ENCODE assay signal across 15 mouse cellular contexts in genomic region chr7:24394475-24395161, GRCm38 (mm10). TPM values are rescaled to one million over a fixed set of nuclear protein-coding genes. Genes with fewer than 3 reads are reported as not detected.
DNase-seq lines count a peak whose midpoint lies in the region; ATAC-seq and TF ChIP-seq lines count a peak whose summit lies in the region.
"Had no signal": no experiment of that assay in that cellular context is flagged by ENCODE, and none has a peak within 500 bp of the region (broad histone marks: within the 10 kb centered on the region; RNA-seq: fewer than 3 reads in every experiment).

No protein-coding gene starts in this region.

- H3K9me3 ChIP-seq in G1E (replicated peaks): no peaks in the 10 kb centered on the region
- no peaks in the 10 kb centered on the region for H3K9me3 ChIP-seq in embryonic facial prominence, embryonic 15.5 days (replicated peaks)
- H3K9me3 ChIP-seq in limb, embryonic 14.5 days (ENCODE audit: control insufficient read depth, low read length): no peaks in the 10 kb centered on the region
- H3K9me3 ChIP-seq in forebrain, postnatal 0 days (ENCODE audit: low read length): no peaks in the 10 kb centered on the region
- H3K9me3 ChIP-seq: hindbrain, embryonic 13.5 days; lung, embryonic 15.5 days had no signal

- H3K4me2 ChIP-seq in embryonic facial prominence, embryonic 15.5 days (replicated peaks): no peak overlapping the region
- no peak overlapping the region for H3K4me2 ChIP-seq in limb, embryonic 14.5 days (replicated peaks; ENCODE audit: low read depth, low read length, severe bottlenecking)
- no peak overlapping the region for H3K4me2 ChIP-seq in forebrain, postnatal 0 days (ENCODE audit: low read depth)
- H3K4me2 ChIP-seq: hindbrain, embryonic 13.5 days; lung, embryonic 15.5 days had no signal

- peak; percentile 60 for DNase-seq in G1E (ENCODE audit: low spot score)
- DNase-seq in limb, embryonic 14.5 days (ENCODE audit: low spot score): peak; percentile 56
- DNase-seq in naive thymus-derived CD4-positive, alpha-beta T cell, adult 2 months (ENCODE audit: low read depth): peak; percentile 65
- no peak for DNase-seq in right cerebral cortex, postnatal 14 days
- no peak for DNase-seq in right cerebral cortex, adult 18-20 months
- DNase-seq in embryo, embryonic 10 days (ENCODE audit: low spot score): no peak
- no peak for DNase-seq in forebrain, postnatal 0 days
- DNase-seq: adrenal gland, postnatal 36 days had no signal

- H3K4me1 ChIP-seq in G1E (ENCODE audit: insufficient read depth, low read depth, low read length): peaks cover 82% of the 10 kb centered on the region
- H3K4me1 ChIP-seq in embryonic facial prominence, embryonic 15.5 days: peaks cover 27% of the 10 kb centered on the region
- H3K4me1 ChIP-seq in limb, embryonic 14.5 days (ENCODE audit: control insufficient read depth, insufficient read depth, low read length): peaks cover 22% of the 10 kb centered on the region
- H3K4me1 ChIP-seq in forebrain, postnatal 0 days (ENCODE audit: insufficient read depth): no peaks in the 10 kb centered on the region

- no peak for TF ChIP-seq POLR2A in limb, embryonic 14.5 days (IDR thresholded peaks at IDR 0.05; ENCODE audit: borderline replicate concordance, extremely low read depth, insufficient read depth, insufficient read length)

- peak overlapping the region; percentile 19; the same call in 1 of the 2 replicates for H3K27ac ChIP-seq in embryonic facial prominence, embryonic 15.5 days (replicated peaks)
- peak overlapping the region; percentile 19; the same call in 1 of the 2 replicates for H3K27ac ChIP-seq in limb, embryonic 14.5 days (replicated peaks; ENCODE audit: low read depth, low read length)
- H3K27ac ChIP-seq in forebrain, postnatal 0 days (ENCODE audit: low read depth, low read length): no peak overlapping the region
- H3K27ac ChIP-seq: hindbrain, embryonic 13.5 days; lung, embryonic 15.5 days had no signal

- H3K9ac ChIP-seq in embryonic facial prominence, embryonic 15.5 days: no peak overlapping the region
- no peak overlapping the region; the same call in 1 of the 2 replicates for H3K9ac ChIP-seq in limb, embryonic 14.5 days (ENCODE audit: low read depth, low read length, severe bottlenecking)
- H3K9ac ChIP-seq in forebrain, postnatal 0 days: no peak overlapping the region
- H3K9ac ChIP-seq: hindbrain, embryonic 13.5 days; lung, embryonic 15.5 days had no signal

- peak; percentile 70 for ATAC-seq in G1E (ENCODE audit: extremely low read depth, insufficient number of reproducible peaks, low FRiP score, poor library complexity, severe bottlenecking)
- no peak for ATAC-seq in embryonic facial prominence, embryonic 15.5 days (ENCODE audit: insufficient number of reproducible peaks, low FRiP score, low TSS enrichment, low read depth)
- no peak for ATAC-seq in limb, embryonic 14.5 days (ENCODE audit: low FRiP score, low read depth)
- ATAC-seq in forebrain, postnatal 0 days: no peak

- no peaks in the 10 kb centered on the region for H3K27me3 ChIP-seq in G1E (ENCODE audit: insufficient read depth, low read length)
- H3K27me3 ChIP-seq in embryonic facial prominence, embryonic 15.5 days: no peaks in the 10 kb centered on the region
- H3K27me3 ChIP-seq in limb, embryonic 14.5 days (ENCODE audit: control insufficient read depth, insufficient read depth, low read length): no peaks in the 10 kb centered on the region
- H3K27me3 ChIP-seq in forebrain, postnatal 0 days (ENCODE audit: insufficient read depth, low read length): no peaks in the 10 kb centered on the region
- H3K27me3 ChIP-seq: hindbrain, embryonic 13.5 days; lung, embryonic 15.5 days had no signal

- peaks cover 23% of the 10 kb centered on the region for H3K36me3 ChIP-seq in G1E (replicated peaks)
- H3K36me3 ChIP-seq in embryonic facial prominence, embryonic 15.5 days: no peaks in the 10 kb centered on the region
- H3K36me3 ChIP-seq in limb, embryonic 14.5 days (ENCODE audit: control insufficient read depth, insufficient read depth, low read length): no peaks in the 10 kb centered on the region
- no peaks in the 10 kb centered on the region for H3K36me3 ChIP-seq in forebrain, postnatal 0 days (ENCODE audit: insufficient read depth)
- H3K36me3 ChIP-seq: hindbrain, embryonic 13.5 days; lung, embryonic 15.5 days had no signal

- 45% methylated on average over 15 of the region's 15 CpGs for WGBS in embryonic facial prominence, embryonic 15.5 days
- WGBS in limb, embryonic 14.5 days: 22% methylated on average over 15 of the region's 15 CpGs
- WGBS in forebrain, postnatal 0 days: 88% methylated on average over 15 of the region's 15 CpGs

- H3K4me3 ChIP-seq in G1E (ENCODE audit: low read depth, low read length): peak overlapping the region; percentile 58; the same call in 1 of the 2 replicates
- H3K4me3 ChIP-seq in embryonic facial prominence, embryonic 15.5 days (replicated peaks): no peak overlapping the region
- no peak overlapping the region for H3K4me3 ChIP-seq in limb, embryonic 14.5 days (replicated peaks; ENCODE audit: low read length)
- no peak overlapping the region for H3K4me3 ChIP-seq in forebrain, postnatal 0 days (ENCODE audit: low read depth, low read length)
- H3K4me3 ChIP-seq: hindbrain, embryonic 13.5 days; lung, embryonic 15.5 days had no signal

- no peak for TF ChIP-seq CTCF in G1E (IDR thresholded peaks at IDR 0.05; ENCODE audit: low read depth, low read length)
- no peak for TF ChIP-seq CTCF in forebrain, postnatal 0 days (IDR thresholded peaks at IDR 0.05; ENCODE audit: low read depth)

RNA-seq across cellular contexts. Expression of gene Smg9, which starts 4.8 kb away (rescaled TPM):
- total RNA-seq in G1E (2014; fragmentation: Nextera tagmentation) (21.7 and 77.3 TPM in 2 replicates), G1E (2017) (16.1 and 19.1 TPM in 2 replicates)
- polyA plus RNA-seq in G1E (2012): 61.5 and 67.4 TPM in 2 replicates
- 24.8 and 27.6 TPM in 2 replicates for polyA plus RNA-seq in embryonic facial prominence, embryonic 15.5 days (2015; fragmentation: Nextera tagmentation; extraction: Ambion mirVana)
- 44.3 and 53.4 TPM in 2 replicates for polyA plus RNA-seq in limb, embryonic 14.5 days (2012; rRNA removed)
- 21.0 and 23.2 TPM in 2 replicates for polyA plus RNA-seq in limb, embryonic 14.5 days (2014; fragmentation: Nextera tagmentation; extraction: Ambion mirVana)
- 23.9 and 31.8 TPM in 2 replicates for total RNA-seq in forebrain, postnatal 0 days (2014; rRNA removed)
- 25.2 and 28.5 TPM in 2 replicates for polyA plus RNA-seq in forebrain, postnatal 0 days (2015; fragmentation: Nextera tagmentation; extraction: Ambion mirVana)

RNA-seq across cellular contexts. Expression of gene Kcnn4, which starts 24.6 kb away (rescaled TPM):
- total RNA-seq in G1E (2014; fragmentation: Nextera tagmentation) (14.0 and 40.3 TPM in 2 replicates), G1E (2017) (20.4 and 22.9 TPM in 2 replicates)
- polyA plus RNA-seq in G1E (2012): 66.2 and 70.4 TPM in 2 replicates
- polyA plus RNA-seq in embryonic facial prominence, embryonic 15.5 days (2015; fragmentation: Nextera tagmentation; extraction: Ambion mirVana): 3.1 and 4.0 TPM in 2 replicates
- polyA plus RNA-seq in limb, embryonic 14.5 days (2012; rRNA removed): 2.4 and 3.3 TPM in 2 replicates
- 1.8 and 2.4 TPM in 2 replicates for polyA plus RNA-seq in limb, embryonic 14.5 days (2014; fragmentation: Nextera tagmentation; extraction: Ambion mirVana)
- 1.2 and 1.5 TPM in 2 replicates for total RNA-seq in forebrain, postnatal 0 days (2014; rRNA removed)
- polyA plus RNA-seq in forebrain, postnatal 0 days (2015; fragmentation: Nextera tagmentation; extraction: Ambion mirVana): 0.88 and 1.1 TPM in 2 replicates

RNA-seq across cellular contexts. Expression of gene Lypd5, which starts 45.6 kb away (rescaled TPM):
- total RNA-seq in G1E (2014; fragmentation: Nextera tagmentation) (not detected in 2 replicates), G1E (2017) (not detected in 2 replicates)
- polyA plus RNA-seq in G1E (2012): not detected in 2 replicates
- 30.8 and 40.2 TPM in 2 replicates for polyA plus RNA-seq in embryonic facial prominence, embryonic 15.5 days (2015; fragmentation: Nextera tagmentation; extraction: Ambion mirVana)
- 0.09 and 0.50 TPM in 2 replicates for polyA plus RNA-seq in limb, embryonic 14.5 days (2012; rRNA removed)
- polyA plus RNA-seq in limb, embryonic 14.5 days (2014; fragmentation: Nextera tagmentation; extraction: Ambion mirVana): 0.62 and 3.1 TPM in 2 replicates
- not detected in 2 replicates for total RNA-seq in forebrain, postnatal 0 days (2014; rRNA removed)
- polyA plus RNA-seq in forebrain, postnatal 0 days (2015; fragmentation: Nextera tagmentation; extraction: Ambion mirVana): not detected in 2 replicates
- total RNA-seq: adrenal gland, postnatal 36 days; heart, adult 8-10 months; layer of hippocampus, adult 18-20 months had no signal
- polyA plus RNA-seq: hindbrain, embryonic 13.5 days; lung, embryonic 15.5 days; neural tube, embryonic 11.5 days; urinary bladder, adult 2 months had no signal

RNA-seq across cellular contexts. Expression of gene Irgc1, which starts 57.5 kb away (rescaled TPM):
- total RNA-seq in G1E (2014; fragmentation: Nextera tagmentation): 2.0 TPM in 1 of 2 replicates, not detected in the other
- 0.33 TPM in 1 of 2 replicates, not detected in the other for total RNA-seq in G1E (2017)
- 0.06 and 0.09 TPM in 2 replicates for polyA plus RNA-seq in G1E (2012)
- 0.21 TPM in 1 of 2 replicates, not detected in the other for polyA plus RNA-seq in embryonic facial prominence, embryonic 15.5 days (2015; fragmentation: Nextera tagmentation; extraction: Ambion mirVana)
- polyA plus RNA-seq in limb, embryonic 14.5 days (2012; rRNA removed): 0.06 TPM in 1 of 2 replicates, not detected in the other
- not detected in 2 replicates for polyA plus RNA-seq in limb, embryonic 14.5 days (2014; fragmentation: Nextera tagmentation; extraction: Ambion mirVana)
- total RNA-seq in forebrain, postnatal 0 days (2014; rRNA removed): not detected in 2 replicates
- not detected in 2 replicates for polyA plus RNA-seq in forebrain, postnatal 0 days (2015; fragmentation: Nextera tagmentation; extraction: Ambion mirVana)
- total RNA-seq: adrenal gland, postnatal 36 days; layer of hippocampus, adult 18-20 months had no signal
- polyA plus RNA-seq: hindbrain, embryonic 13.5 days; lung, embryonic 15.5 days; neural tube, embryonic 11.5 days had no signal

Comparison
In these comparisons a context has a peak if more than half of its experiments do, and no peak if none do; other contexts are left out.
1. DNase-seq: peak in G1E (single experiment), limb, embryonic 14.5 days (single experiment) and naive thymus-derived CD4-positive, alpha-beta T cell, adult 2 months (single experiment); none in right cerebral cortex, postnatal 14 days (single experiment), right cerebral cortex, adult 18-20 months (single experiment), embryo, embryonic 10 days (single experiment) and forebrain, postnatal 0 days (single experiment).
2. RNA of gene Kcnn4, which starts 24.6 kb away (polyA plus RNA-seq): 66.2 to 70.4 TPM in G1E; 3.1 to 4.0 TPM in embryonic facial prominence, embryonic 15.5 days, 1.8 to 3.3 TPM in limb, embryonic 14.5 days and 0.88 to 1.1 TPM in forebrain, postnatal 0 days; every median in the first group is over 10 times any median in the second.